Mouse (Mus musculus) forebrain, embryonic 11.5 days (tissue): ENCODE measurements around the gene Gtf2h5. TPM values are rescaled to one million over a fixed set of nuclear protein-coding genes. Genes with fewer than 3 reads are reported as not detected.
A peak's percentile ranks its signal among the peaks of the same experiment; 100 is the strongest.

ENCODE experiments used
- ATAC-seq: fragments of 200-750 bp; cut with Nextera tagmentation; replicated peaks from 2 replicates; pipeline ENCODE4 v1.8.0; 2017; ENCODE audit warnings: moderate TSS enrichment; ENCODE audit not compliant: low FRiP score
- DNase-seq: peaks from one replicate; pipeline ENCODE4 v3.0.0-alpha.2; 2017; ENCODE audit warnings: low spot score
- H3K27ac ChIP-seq: fragments of 300-500 bp; sonication (generic); 2 replicates; pipeline ENCODE4 v1.5.1; 2014; ENCODE audit warnings: low read depth, low read length
- H3K27me3 ChIP-seq: fragments of 300-500 bp; sonication (generic); 2 replicates; pipeline ENCODE4 v1.6.1; 2014; ENCODE audit warnings: mild to moderate bottlenecking, low read length, mixed read lengths; ENCODE audit not compliant: control insufficient read depth, insufficient read depth
- H3K36me3 ChIP-seq: fragments of 300-500 bp; sonication (generic); 2 replicates; pipeline ENCODE4 v1.6.1; 2014; ENCODE audit warnings: mild to moderate bottlenecking, low read length, moderate library complexity, mixed read lengths; ENCODE audit not compliant: control insufficient read depth, insufficient read depth
- H3K4me1 ChIP-seq: fragments of 300-500 bp; sonication (generic); replicated peaks from 2 replicates; pipeline ENCODE4 v1.6.1; 2014; ENCODE audit warnings: low read length, mixed read lengths; ENCODE audit not compliant: control insufficient read depth, insufficient read depth
- H3K4me2 ChIP-seq: fragments of 300-500 bp; sonication (generic); 2 replicates; pipeline ENCODE4 v1.6.1; 2014; ENCODE audit warnings: low read depth, mild to moderate bottlenecking, low read length, moderate library complexity, mixed read lengths; ENCODE audit not compliant: severe bottlenecking
- H3K4me3 ChIP-seq: fragments of 300-500 bp; sonication (generic); 2 replicates; pipeline ENCODE4 v1.5.1; 2014; ENCODE audit warnings: low read depth, low read length
- H3K9ac ChIP-seq: fragments of 300-500 bp; sonication (generic); 2 replicates; pipeline ENCODE4 v1.6.1; 2014; ENCODE audit warnings: low read length
- H3K9me3 ChIP-seq: fragments of 300-500 bp; sonication (generic); 2 replicates; pipeline ENCODE4 v1.6.1; 2016; ENCODE audit warnings: low read length, mixed read lengths; ENCODE audit not compliant: control insufficient read depth
- WGBS: fragments of 180-500 bp; shearing (Covaris S2); extraction: QIAGEN DNeasy Blood & Tissue Kit; methylation state at CpG from one replicate; pipeline ENCODE4 v1.1.7; 2014; 5-methylcytosine and 5-hydroxymethylcytosine counted together
- polyA plus RNA-seq: library from polyadenylated mRNA; unstranded; fragments of >200 nt; fragmentation: Nextera tagmentation; extraction: Ambion mirVana; gene quantifications from 2 replicates; pipeline ENCODE4 v1.2.1, GENCODE M21; 2014

The Gtf2h5 gene
- polyA plus RNA-seq, 1 experiment from 2014 or later: 165 TPM

- H3K36me3 ChIP-seq: no peaks in the 10 kb centered on the region
- ATAC-seq (no peak), DNase-seq (no peak)
- H3K4me2 ChIP-seq: no peak overlapping the region
- H3K9me3 ChIP-seq: no peaks in the 10 kb centered on the region
- WGBS: 81% methylated on average over 6 of the region's 6 CpGs
- no peak overlapping the region for H3K27ac ChIP-seq
- 0 out of 2 replicates have a peak, but pooled peaks cover 7% of the 10 kb centered on the region for H3K4me1 ChIP-seq
- no peaks in the 10 kb centered on the region for H3K27me3 ChIP-seq
- no peak overlapping the region for H3K9ac ChIP-seq
- no peak overlapping the region for H3K4me3 ChIP-seq
Observed at GRCm38 (mm10) chr17:6103566-6103965, 24.0 kb downstream of the Gtf2h5 start.

- ATAC-seq (peak; percentile 96), DNase-seq (peak; percentile 95)
- peak within 1 kb of the TSS; percentile 92 for H3K4me3 ChIP-seq
- peak within 1 kb of the TSS; percentile 98 for H3K9ac ChIP-seq
- no peaks in the 10 kb centered on the region; the same call in 1 of the 2 replicates for H3K36me3 ChIP-seq
- H3K27me3 ChIP-seq: no peaks in the 10 kb centered on the region
- H3K9me3 ChIP-seq: no peaks in the 10 kb centered on the region
- peak within 1 kb of the TSS; percentile 72 for H3K4me2 ChIP-seq
- 0% methylated on average over 42 of the region's 76 CpGs for WGBS
- H3K27ac ChIP-seq: peak within 1 kb of the TSS; percentile 91
- H3K4me1 ChIP-seq: 0 out of 2 replicates have a peak, but pooled peaks cover 7% of the 10 kb centered on the region
Observed at GRCm38 (mm10) chr17:6106361-6107014, 26.9 kb downstream of the Gtf2h5 start, which contains the start of gene Tulp4. Tulp4 (plus strand) TSS chr17:6106437.

GRCm38 (mm10) chr17:6107015-6107601, 27.5 kb downstream of the Gtf2h5 start:
- Histone ChIP-seq H3K9ac (peak overlapping the region; percentile 98), H3K9me3 (no peaks in the 10 kb centered on the region), H3K4me2 (peak overlapping the region; percentile 72), H3K27me3 (no peaks in the 10 kb centered on the region), H3K4me1 (0 out of 2 replicates have a peak, but pooled peaks cover 7% of the 10 kb centered on the region), H3K27ac (peak overlapping the region; percentile 91), H3K36me3 (no peaks in the 10 kb centered on the region; the same call in 1 of the 2 replicates), H3K4me3 (peak overlapping the region; percentile 92)
- ATAC-seq (peak; percentile 66), DNase-seq (peak; percentile 76)
- WGBS: under 1% methylated on average over 37 of the region's 50 CpGs

GRCm38 (mm10) chr17:6108175-6108574, 28.6 kb downstream of the Gtf2h5 start:
- ATAC-seq (no peak), DNase-seq (no peak)
- 0 out of 2 replicates have a peak, but pooled peaks cover 7% of the 10 kb centered on the region for H3K4me1 ChIP-seq
- WGBS: 63% methylated on average over 7 of the region's 7 CpGs
- H3K27ac ChIP-seq: no peak overlapping the region
- H3K9me3 ChIP-seq: no peaks in the 10 kb centered on the region
- H3K36me3 ChIP-seq: no peaks in the 10 kb centered on the region; the same call in 1 of the 2 replicates
- peak overlapping the region; percentile 92 for H3K4me3 ChIP-seq
- peak overlapping the region; percentile 72 for H3K4me2 ChIP-seq
- peak overlapping the region; percentile 98 for H3K9ac ChIP-seq
- H3K27me3 ChIP-seq: no peaks in the 10 kb centered on the region

- H3K4me1 ChIP-seq: 0 out of 2 replicates have a peak, but pooled peaks cover 7% of the 10 kb centered on the region
- H3K9me3 ChIP-seq: no peaks in the 10 kb centered on the region
- no peak overlapping the region for H3K4me2 ChIP-seq
- DNase-seq: no peak
- H3K27ac ChIP-seq: no peak overlapping the region
- no peaks in the 10 kb centered on the region; the same call in 1 of the 2 replicates for H3K36me3 ChIP-seq
- WGBS: 79% methylated on average over 3 of the region's 3 CpGs
- no peak overlapping the region for H3K9ac ChIP-seq
- no peak for ATAC-seq
- H3K27me3 ChIP-seq: no peaks in the 10 kb centered on the region
- H3K4me3 ChIP-seq: no peak overlapping the region
Observed at GRCm38 (mm10) chr17:6110956-6111355, 31.4 kb downstream of the Gtf2h5 start.

GRCm38 (mm10) chr17:6113653-6114052, 34.1 kb downstream of the Gtf2h5 start:
- Histone ChIP-seq H3K27me3 (no peaks in the 10 kb centered on the region), H3K27ac (no peak overlapping the region), H3K9ac (no peak overlapping the region), H3K4me1 (no peaks in the 10 kb centered on the region), H3K4me2 (no peak overlapping the region), H3K4me3 (no peak overlapping the region), H3K9me3 (no peaks in the 10 kb centered on the region), H3K36me3 (no peaks in the 10 kb centered on the region; the same call in 1 of the 2 replicates)
- ATAC-seq (no peak), DNase-seq (no peak)
- 94% methylated on average over 6 of the region's 6 CpGs for WGBS

GRCm38 (mm10) chr17:6115085-6115484, 35.5 kb downstream of the Gtf2h5 start:
- Histone ChIP-seq H3K9ac (no peak overlapping the region), H3K27me3 (no peaks in the 10 kb centered on the region), H3K9me3 (no peaks in the 10 kb centered on the region), H3K27ac (no peak overlapping the region), H3K36me3 (no peaks in the 10 kb centered on the region; the same call in 1 of the 2 replicates), H3K4me3 (no peak overlapping the region), H3K4me1 (no peaks in the 10 kb centered on the region), H3K4me2 (no peak overlapping the region)
- ATAC-seq: no peak
- no peak for DNase-seq
- 97% methylated on average over 9 of the region's 9 CpGs for WGBS

- ATAC-seq (no peak), DNase-seq (no peak)
- Histone ChIP-seq H3K27me3 (no peaks in the 10 kb centered on the region), H3K4me2 (no peak overlapping the region), H3K27ac (no peak overlapping the region), H3K9ac (no peak overlapping the region), H3K9me3 (no peaks in the 10 kb centered on the region), H3K4me1 (no peaks in the 10 kb centered on the region), H3K4me3 (no peak overlapping the region), H3K36me3 (peaks cover 2% of the 10 kb centered on the region; the same call in 1 of the 2 replicates)
- WGBS: 87% methylated on average over 4 of the region's 4 CpGs
Observed at GRCm38 (mm10) chr17:6117148-6117725, 37.7 kb downstream of the Gtf2h5 start.
